Mouse (Mus musculus) kidney, adult 2 months (tissue): ENCODE data around the gene Ndufb5.

Source experiments
- CTCF ChIP-seq: fragments of 200-500 bp; conservative IDR thresholded peaks from 2 replicates; pipeline ENCODE4 v1.5.1; 2011; ENCODE audit warnings: low read depth, mild to moderate bottlenecking, control low read depth, low read length, moderate library complexity, mixed read lengths; ENCODE audit not compliant: insufficient read depth, insufficient read length
- POLR2A ChIP-seq: fragments of 200-500 bp; IDR thresholded peaks from one replicate; pipeline ENCODE4 v1.6.1; 2011; ENCODE audit warnings: low read depth, low read length, control low read depth

DNA sequence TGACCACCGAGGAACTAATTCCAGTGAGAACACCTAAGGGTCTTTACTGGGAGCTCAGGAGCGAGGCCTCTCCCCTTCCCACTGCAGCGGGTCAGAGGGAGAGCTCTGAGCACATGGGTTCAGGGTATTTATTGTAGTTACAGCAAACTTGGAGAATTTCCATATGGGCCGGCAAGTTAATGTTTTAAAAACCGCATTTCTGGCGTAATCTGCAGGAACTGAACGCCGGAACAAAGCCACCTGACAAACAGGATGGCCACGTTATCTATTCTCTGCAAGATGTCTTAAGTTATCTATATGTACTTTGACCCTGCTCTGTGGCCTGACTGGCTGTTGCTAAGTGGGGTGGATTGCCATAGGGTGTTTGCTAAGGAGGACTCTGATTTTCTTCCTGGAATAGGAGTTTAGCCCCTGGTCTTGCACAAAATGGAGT, 47.2 kb upstream of the Ndufb5 start:
- TF ChIP-seq CTCF (no peak), POLR2A (no peak)
